Comparison of ENCODE assay signal across 12 mouse cellular contexts in the genomic region with DNA sequence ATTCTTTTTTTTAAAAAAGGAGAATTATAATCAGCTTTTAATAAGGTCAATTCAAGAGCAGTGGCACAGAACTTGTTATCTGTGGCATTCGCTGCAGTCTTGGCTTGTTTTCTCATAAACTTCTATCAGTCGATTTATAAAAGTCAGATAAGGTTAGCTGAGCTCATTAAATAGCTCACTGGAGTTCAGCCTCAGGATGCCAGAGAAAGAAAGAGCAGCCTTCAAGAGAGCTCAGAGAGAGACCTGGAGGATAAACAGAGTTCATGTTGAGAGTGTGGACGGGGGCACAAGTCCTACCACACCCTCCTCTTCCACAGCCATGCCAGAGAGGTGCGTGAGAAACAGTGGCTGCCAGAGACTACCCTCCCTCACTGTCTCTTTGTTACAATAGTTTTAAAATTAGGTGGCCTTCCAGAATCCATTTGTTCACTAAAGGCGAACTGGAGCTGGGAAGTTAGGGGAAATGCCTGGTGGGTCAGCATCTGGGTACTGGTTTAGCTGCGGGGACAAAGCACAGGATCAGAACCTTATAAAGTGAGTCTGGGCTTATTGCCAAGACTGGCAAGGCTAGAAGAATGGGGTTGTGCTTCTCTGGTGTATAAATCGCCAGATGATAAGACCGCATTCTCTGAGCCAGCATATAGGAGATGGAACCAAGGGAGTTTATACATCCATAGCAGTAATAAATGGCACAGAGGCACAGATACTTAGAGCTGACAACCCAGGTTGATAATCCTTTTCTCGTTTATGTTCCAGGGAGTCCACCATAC. TPM values are rescaled to one million over a fixed set of nuclear protein-coding genes. Genes with fewer than 3 reads are reported as not detected.
DNase-seq lines count a peak whose midpoint lies in the region; ATAC-seq and TF ChIP-seq lines count a peak whose summit lies in the region.
"Had no signal": no experiment of that assay in that cellular context is flagged by ENCODE, and none has a peak within 500 bp of the region (broad histone marks: within the 10 kb centered on the region; RNA-seq: fewer than 3 reads in every experiment).

No protein-coding gene starts in this region.

- no peaks in the 10 kb centered on the region for H3K9me3 ChIP-seq in limb, embryonic 11.5 days (ENCODE audit: control insufficient read depth, low read length)
- no peaks in the 10 kb centered on the region for H3K9me3 ChIP-seq in limb, embryonic 10.5 days (replicated peaks)
- no peaks in the 10 kb centered on the region for H3K9me3 ChIP-seq in limb, embryonic 13.5 days

- intact Hi-C loops in heart, adult 2 months (cut with DNase I), result no loop called here

- H3K4me3 ChIP-seq in heart, adult 2 months, result no peak overlapping the region
- H3K4me3 ChIP-seq in limb, embryonic 11.5 days (ENCODE audit: low read depth, low read length), result no peak overlapping the region
- H3K4me3 ChIP-seq in limb, embryonic 10.5 days, result no peak overlapping the region
- no peak overlapping the region for H3K4me3 ChIP-seq in limb, embryonic 13.5 days
- H3K4me3 ChIP-seq: erythroblast, embryonic 14.5 days had no signal

- H3K27me3 ChIP-seq in heart, adult 2 months (ENCODE audit: control insufficient read depth, insufficient read depth, low read length), result no peaks in the 10 kb centered on the region
- no peaks in the 10 kb centered on the region for H3K27me3 ChIP-seq in limb, embryonic 11.5 days (ENCODE audit: control insufficient read depth, insufficient read depth, low read length)
- H3K27me3 ChIP-seq in limb, embryonic 10.5 days (ENCODE audit: low read depth, poor library complexity, severe bottlenecking), result no peaks in the 10 kb centered on the region
- H3K27me3 ChIP-seq in limb, embryonic 13.5 days, result no peaks in the 10 kb centered on the region

- H3K4me1 ChIP-seq in heart, adult 2 months (ENCODE audit: control insufficient read depth, insufficient read depth, low read length), result peaks cover 5% of the 10 kb centered on the region
- 0 out of 2 replicates have a peak, but pooled peaks cover 9% of the 10 kb centered on the region for H3K4me1 ChIP-seq in limb, embryonic 11.5 days (ENCODE audit: control insufficient read depth, insufficient read depth, low read length)
- H3K4me1 ChIP-seq in limb, embryonic 10.5 days, result peaks cover 25% of the 10 kb centered on the region
- peaks cover 57% of the 10 kb centered on the region for H3K4me1 ChIP-seq in limb, embryonic 13.5 days

- WGBS in heart, adult 2 months, result 36% methylated on average over 9 of the region's 9 CpGs
- WGBS in limb, embryonic 11.5 days, result 78% methylated on average over 9 of the region's 9 CpGs
- 86% methylated on average over 9 of the region's 9 CpGs for WGBS in limb, embryonic 10.5 days
- WGBS in limb, embryonic 13.5 days, result 42% methylated on average over 9 of the region's 9 CpGs

- peak in 1 of 2 experiments; percentile 5 for DNase-seq in heart, adult 2 months
- DNase-seq in heart, adult 8-10 months (ENCODE audit: low spot score), result no peak
- peak; percentile 13 for DNase-seq in limb, embryonic 11.5 days (ENCODE audit: low spot score)
- no peak for DNase-seq in limb, embryonic 10.5 days (ENCODE audit: low spot score)
- DNase-seq in NIH3T3 (ENCODE audit: low read depth), result peak; percentile 38
- no peak for DNase-seq in thymus, adult 18-20 months
- no peak for DNase-seq in layer of hippocampus, adult 9-11 months
- DNase-seq: cerebellum, postnatal 14 days; kidney, postnatal 4 days had no signal

- H3K4me2 ChIP-seq in limb, embryonic 11.5 days (ENCODE audit: low read depth, severe bottlenecking), result no peak overlapping the region
- H3K4me2 ChIP-seq in limb, embryonic 13.5 days (replicated peaks), result peak overlapping the region; percentile 30

- H3K27ac ChIP-seq in heart, adult 2 months, result peak overlapping the region; percentile 47
- H3K27ac ChIP-seq in limb, embryonic 11.5 days (replicated peaks; ENCODE audit: low read depth, low read length), result no peak overlapping the region
- H3K27ac ChIP-seq in limb, embryonic 10.5 days, result no peak overlapping the region
- H3K27ac ChIP-seq in limb, embryonic 13.5 days, result peak overlapping the region; percentile 78

- H3K79me2 ChIP-seq in heart, adult 2 months (replicated peaks; ENCODE audit: control insufficient read depth, insufficient read depth, low read length), result no peaks in the 10 kb centered on the region

- TF ChIP-seq POLR2A in heart, adult 2 months (IDR thresholded peaks at IDR 0.05; ENCODE audit: insufficient read depth, low read depth, low read length), result no peak

- H3K36me3 ChIP-seq in heart, adult 2 months (ENCODE audit: control insufficient read depth, insufficient read depth, low read length), result no peaks in the 10 kb centered on the region; the same call in 1 of the 2 replicates
- no peaks in the 10 kb centered on the region for H3K36me3 ChIP-seq in limb, embryonic 11.5 days (ENCODE audit: control insufficient read depth, insufficient read depth, low read length)
- no peaks in the 10 kb centered on the region for H3K36me3 ChIP-seq in limb, embryonic 10.5 days
- H3K36me3 ChIP-seq in limb, embryonic 13.5 days, result no peaks in the 10 kb centered on the region

- H3K9ac ChIP-seq in heart, adult 2 months (ENCODE audit: low read depth, low read length), result no peak overlapping the region; the same call in 1 of the 2 replicates
- no peak overlapping the region for H3K9ac ChIP-seq in limb, embryonic 11.5 days (ENCODE audit: low read length)
- H3K9ac ChIP-seq in limb, embryonic 13.5 days, result no peak overlapping the region

- no peak for ATAC-seq in limb, embryonic 11.5 days (ENCODE audit: insufficient number of reproducible peaks, low FRiP score, low TSS enrichment, low read depth)
- no peak for ATAC-seq in limb, embryonic 13.5 days (ENCODE audit: low FRiP score, low read depth)

- no peak for TF ChIP-seq CTCF in heart, adult 2 months (IDR thresholded peaks at IDR 0.05)

- TF ChIP-seq EP300 in heart, adult 2 months (IDR thresholded peaks at IDR 0.05; ENCODE audit: insufficient read depth, low read depth, low read length), result no peak

RNA-seq across cellular contexts. Expression of a gene that starts 47.1 kb away (rescaled TPM):
- 10 to 100 TPM; 43.6 to 57.6 TPM for total RNA-seq in heart, adult 2 months (2021)
- 39.7 and 68.4 TPM in 2 replicates for polyA plus RNA-seq in heart, adult 2 months (2012; rRNA removed)
- total RNA-seq in heart, adult 8-10 months (2022), result 10 to 100 TPM; 36.4 to 46.9 (median 43.4) TPM
- polyA plus RNA-seq in limb, embryonic 11.5 days (2014; fragmentation: Nextera tagmentation; extraction: Ambion mirVana), result 268 and 273 TPM in 2 replicates
- polyA plus RNA-seq in limb, embryonic 10.5 days (2016; fragmentation: Nextera tagmentation; extraction: Ambion mirVana), result 160 and 215 TPM in 2 replicates
- 714 and 731 TPM in 2 replicates for polyA plus RNA-seq in limb, embryonic 13.5 days (2015; fragmentation: Nextera tagmentation; extraction: Ambion mirVana)
- total RNA-seq: monocyte, adult 5-6 weeks had no signal

Comparison
In these comparisons a context has a peak if more than half of its experiments do, and no peak if none do; other contexts are left out.
1. DNase-seq: peak in limb, embryonic 11.5 days (single experiment) and NIH3T3 (single experiment); none in heart, adult 8-10 months (single experiment), limb, embryonic 10.5 days (single experiment), thymus, adult 18-20 months (0 of 2) and layer of hippocampus, adult 9-11 months (single experiment).
2. H3K27ac ChIP-seq: peak in heart, adult 2 months (single experiment) and limb, embryonic 13.5 days (single experiment); none in limb, embryonic 11.5 days (single experiment) and limb, embryonic 10.5 days (single experiment).